Mouse (Mus musculus): ENCODE measurements around the gene BC030499. TPM values are rescaled to one million over a fixed set of nuclear protein-coding genes. Genes with fewer than 3 reads are reported as not detected.

BC030499 gene
- polyA plus RNA-seq, 1 experiment from 2014 or later: 0.34 TPM

DNA sequence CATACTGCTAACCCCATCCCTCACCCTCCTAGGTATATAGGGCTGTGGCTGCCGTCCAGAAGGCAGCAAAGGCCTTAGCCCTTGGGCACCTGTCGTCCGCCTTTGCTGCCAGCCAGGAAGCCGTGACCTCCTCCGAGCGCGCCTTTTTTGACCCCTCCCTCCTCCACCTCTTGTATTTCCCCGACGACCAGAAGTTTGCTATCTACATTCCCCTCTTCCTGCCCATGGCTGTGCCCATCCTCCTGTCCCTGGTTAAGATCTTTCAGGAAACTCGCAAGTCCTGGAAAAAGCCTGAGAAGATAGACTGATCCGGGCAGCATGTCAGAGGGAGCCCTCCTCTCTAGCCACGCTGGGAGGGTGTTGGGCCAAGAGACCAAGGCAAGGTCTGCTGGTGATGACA lies 51.1 kb downstream of the BC030499 start:
- no peaks in the 10 kb centered on the region for H3K27me3 ChIP-seq
- no peaks in the 10 kb centered on the region for H3K9me3 ChIP-seq (replicated peaks)
- no peak for ATAC-seq (ENCODE audit: low FRiP score)
- peaks cover 41% of the 10 kb centered on the region for H3K36me3 ChIP-seq
- no peak overlapping the region for H3K27ac ChIP-seq
- H3K4me1 ChIP-seq: peaks cover 28% of the 10 kb centered on the region
- no peak overlapping the region for H3K4me2 ChIP-seq (replicated peaks)
- 82% methylated on average over 12 of the region's 12 CpGs for WGBS
- H3K4me3 ChIP-seq: no peak overlapping the region
- H3K9ac ChIP-seq: no peak overlapping the region

DNA sequence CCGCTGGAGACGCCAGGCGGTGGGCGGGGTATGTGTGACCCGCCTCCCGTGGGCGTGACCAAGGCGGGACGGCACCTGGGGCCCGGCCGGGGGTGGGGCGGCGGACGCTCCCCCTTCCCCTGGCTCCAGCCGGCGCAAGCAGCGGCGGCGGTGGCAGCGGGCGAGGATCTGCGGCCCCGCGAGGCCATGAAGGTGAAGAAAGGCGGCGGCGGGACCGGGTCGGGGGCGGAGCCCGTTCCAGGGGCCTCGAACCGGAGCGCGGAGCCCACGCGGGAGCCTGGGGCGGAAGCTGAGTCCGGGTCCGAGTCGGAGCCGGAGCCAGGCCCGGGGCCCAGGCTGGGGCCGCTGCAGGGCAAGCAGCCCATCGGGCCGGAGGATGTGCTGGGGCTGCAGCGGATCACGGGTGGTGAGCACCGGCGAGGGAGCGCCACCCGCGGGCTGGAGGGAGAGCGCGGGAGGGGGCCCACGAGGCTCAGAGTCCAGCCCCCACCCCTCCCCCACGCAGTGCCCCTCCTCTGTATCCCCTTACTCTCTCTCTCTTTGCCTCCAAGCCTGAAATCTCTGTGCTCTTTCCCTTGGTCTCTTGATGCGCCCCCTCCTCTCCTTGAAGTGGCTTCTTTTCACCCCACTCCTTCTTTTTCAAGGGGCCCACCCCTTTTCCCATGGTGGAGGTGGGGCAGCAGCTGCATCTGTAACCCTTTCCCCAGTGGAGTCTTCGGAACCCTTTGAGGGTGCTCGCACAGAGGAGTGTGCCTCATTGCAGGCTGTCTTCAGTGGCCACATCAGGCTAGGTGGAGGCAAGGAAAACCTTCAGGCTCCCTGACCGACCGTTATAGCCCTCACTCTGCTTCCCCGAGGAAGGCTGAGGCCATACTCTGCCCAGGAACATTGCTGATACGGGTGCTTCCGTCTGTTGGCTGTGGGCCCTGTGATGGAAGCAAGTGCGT lies 53.0 kb downstream of the BC030499 start, which contains the start of gene Unc119:
TSS of gene Unc119 (plus strand) at position 102 of the 947 bp plus-strand sequence.
- peak; percentile 79 for ATAC-seq (ENCODE audit: low FRiP score)
- Histone ChIP-seq H3K9ac (peak within 1 kb of the TSS; percentile 94), H3K27me3 (no peaks in the 10 kb centered on the region), H3K9me3 (replicated peaks) (no peaks in the 10 kb centered on the region), H3K4me3 (peak within 1 kb of the TSS; percentile 89), H3K27ac (peak within 1 kb of the TSS; percentile 94), H3K36me3 (peaks cover 38% of the 10 kb centered on the region), H3K4me1 (peaks cover 36% of the 10 kb centered on the region), H3K4me2 (replicated peaks) (peak within 1 kb of the TSS; percentile 79)
- 2% methylated on average over 46 of the region's 66 CpGs for WGBS

DNA sequence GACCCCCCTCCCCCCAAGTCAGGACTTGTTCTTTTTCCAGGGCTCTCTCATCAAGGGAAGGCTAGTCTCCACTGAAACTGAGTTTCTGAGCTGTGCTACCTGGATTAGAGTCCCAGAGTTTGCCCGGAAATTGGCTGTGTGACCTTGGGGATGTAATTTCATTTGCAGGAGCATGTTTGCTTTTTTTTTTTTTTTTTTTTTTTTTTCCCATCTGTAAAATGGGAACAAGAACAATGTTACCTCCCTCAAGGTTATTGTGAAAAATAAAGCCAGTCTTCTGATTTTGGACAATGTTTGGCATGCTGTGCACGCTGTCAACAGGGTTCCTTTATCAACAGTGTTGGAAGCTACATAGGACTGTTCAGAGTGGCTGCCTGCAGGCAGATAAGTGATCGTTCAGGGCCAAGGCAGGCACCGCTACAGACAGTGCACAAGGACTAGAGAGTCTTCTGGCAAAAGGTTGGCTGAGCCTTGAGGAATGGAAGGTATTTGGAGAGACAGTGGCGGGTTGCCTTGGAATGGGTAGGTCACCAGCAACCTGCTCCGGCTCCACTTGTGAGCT lies 53.8 kb downstream of the BC030499 start:
- H3K27ac ChIP-seq: peak overlapping the region; percentile 94
- peak overlapping the region; percentile 94 for H3K9ac ChIP-seq
- no peaks in the 10 kb centered on the region for H3K27me3 ChIP-seq
- 83% methylated on average over 6 of the region's 6 CpGs for WGBS
- H3K4me3 ChIP-seq: peak overlapping the region; percentile 89
- peaks cover 36% of the 10 kb centered on the region for H3K4me1 ChIP-seq
- ATAC-seq (ENCODE audit: low FRiP score): no peak
- H3K36me3 ChIP-seq: peaks cover 38% of the 10 kb centered on the region
- H3K4me2 ChIP-seq (replicated peaks): peak overlapping the region; percentile 79
- no peaks in the 10 kb centered on the region for H3K9me3 ChIP-seq (replicated peaks)

DNA sequence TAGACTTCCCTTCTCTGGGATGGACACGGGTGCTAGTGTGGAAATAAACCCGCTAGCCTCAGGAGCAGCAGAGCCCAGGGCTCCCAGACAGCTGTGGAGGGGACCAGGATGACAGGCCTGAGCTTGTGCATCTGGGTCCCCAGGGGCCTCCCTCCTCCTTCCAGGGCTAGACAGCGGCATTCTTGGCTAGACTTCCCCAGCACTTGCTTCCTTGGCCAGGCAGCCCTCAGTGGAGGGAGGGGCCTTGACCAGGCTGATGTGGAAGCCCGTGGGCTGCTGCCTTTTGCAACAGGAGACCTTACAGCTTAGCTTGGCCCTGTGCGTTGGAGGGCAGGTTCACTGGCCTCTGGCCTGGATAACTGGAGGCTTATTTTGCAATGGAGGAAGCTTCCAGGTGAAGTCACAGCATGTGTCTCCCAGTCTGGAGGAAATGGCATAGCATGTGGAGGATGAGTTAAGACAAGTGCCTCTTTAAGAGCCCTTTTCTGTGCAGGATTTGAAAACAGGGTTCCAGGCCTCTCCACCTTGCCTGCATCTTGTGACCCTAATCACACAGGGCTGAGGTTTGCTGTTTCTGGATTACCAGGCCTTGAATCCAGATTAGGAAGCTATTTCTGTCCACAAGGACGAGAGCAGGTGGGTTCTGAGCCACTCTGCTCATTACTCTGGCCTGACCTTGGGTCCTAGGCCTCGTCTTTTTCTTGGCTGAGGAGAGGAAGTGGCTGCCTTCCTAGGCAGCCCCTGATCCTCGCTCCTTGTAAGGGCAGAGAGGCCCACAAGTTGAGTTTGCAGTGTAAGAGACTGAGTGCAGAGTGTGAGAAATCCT lies 54.5 kb downstream of the BC030499 start:
- Histone ChIP-seq H3K9ac (peak overlapping the region; percentile 29; the same call in 1 of the 2 replicates), H3K9me3 (replicated peaks) (no peaks in the 10 kb centered on the region), H3K4me2 (replicated peaks) (peak overlapping the region; percentile 79), H3K27me3 (no peaks in the 10 kb centered on the region), H3K4me1 (peaks cover 39% of the 10 kb centered on the region), H3K4me3 (0 out of 2 replicates have a peak overlapping the region, but pooled peaks have one; percentile 89), H3K36me3 (peaks cover 39% of the 10 kb centered on the region), H3K27ac (no peak overlapping the region)
- ATAC-seq (ENCODE audit: low FRiP score): no peak
- WGBS: 63% methylated on average over 8 of the region's 8 CpGs

DNA sequence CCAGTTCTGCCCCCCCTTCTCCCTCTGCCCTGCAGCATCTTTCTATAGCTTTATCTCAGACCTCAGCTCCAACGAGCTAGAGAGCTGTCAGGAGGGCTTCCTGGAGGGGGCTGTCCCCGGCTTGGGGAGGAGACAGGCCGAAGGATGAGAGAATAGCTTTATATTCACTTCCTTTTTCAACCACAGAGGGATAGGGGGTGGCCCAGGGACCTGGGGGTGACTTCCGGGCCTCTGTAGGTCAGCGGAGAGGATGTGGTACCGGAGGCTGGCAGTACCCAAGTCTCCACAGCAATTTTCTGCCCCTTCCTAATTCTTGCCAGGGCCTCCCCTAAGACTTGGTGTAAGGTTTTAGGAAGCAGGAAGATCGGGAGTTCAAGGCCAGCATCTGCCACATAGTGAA lies 55.2 kb downstream of the BC030499 start:
- H3K36me3 ChIP-seq: peaks cover 37% of the 10 kb centered on the region
- peaks cover 39% of the 10 kb centered on the region for H3K4me1 ChIP-seq
- no peak for ATAC-seq (ENCODE audit: low FRiP score)
- H3K27ac ChIP-seq: no peak overlapping the region
- H3K4me2 ChIP-seq (replicated peaks): no peak overlapping the region
- no peaks in the 10 kb centered on the region for H3K9me3 ChIP-seq (replicated peaks)
- 87% methylated on average over 7 of the region's 7 CpGs for WGBS
- no peaks in the 10 kb centered on the region for H3K27me3 ChIP-seq
- H3K4me3 ChIP-seq: no peak overlapping the region
- H3K9ac ChIP-seq: 0 out of 2 replicates have a peak overlapping the region, but pooled peaks have one; percentile 3

Other genes with a start within 250 kb of the BC030499 start
- 31.5 and 31.8 TPM in 2 replicates for gene Eral1, start 210.5 kb upstream of the BC030499 start, polyA plus RNA-seq (2016; fragmentation: Nextera tagmentation; extraction: Ambion mirVana)
- 24.3 and 28.0 TPM in 2 replicates for gene Fam222b, start 196.2 kb upstream of the BC030499 start, polyA plus RNA-seq (2016; fragmentation: Nextera tagmentation; extraction: Ambion mirVana)
- gene Traf4, start 125.3 kb upstream of the BC030499 start, polyA plus RNA-seq (2016; fragmentation: Nextera tagmentation; extraction: Ambion mirVana): 149 and 152 TPM in 2 replicates
- 10.7 and 12.9 TPM in 2 replicates for gene Nek8, start 114.2 kb upstream of the BC030499 start, polyA plus RNA-seq (2016; fragmentation: Nextera tagmentation; extraction: Ambion mirVana)
- 9.4 and 10.2 TPM in 2 replicates for gene Tlcd1, start 114.1 kb upstream of the BC030499 start, polyA plus RNA-seq (2016; fragmentation: Nextera tagmentation; extraction: Ambion mirVana)
- 894 and 983 TPM in 2 replicates for gene Rpl23a, start 107.3 kb upstream of the BC030499 start, polyA plus RNA-seq (2016; fragmentation: Nextera tagmentation; extraction: Ambion mirVana)
- 75.2 and 81.0 TPM in 2 replicates for gene Rab34, start 102.4 kb upstream of the BC030499 start, polyA plus RNA-seq (2016; fragmentation: Nextera tagmentation; extraction: Ambion mirVana)
- gene Proca1, start 97.4 kb upstream of the BC030499 start, polyA plus RNA-seq (2016; fragmentation: Nextera tagmentation; extraction: Ambion mirVana): 2.8 and 3.0 TPM in 2 replicates
- 55.2 and 58.0 TPM in 2 replicates for gene Sdf2, start 45.1 kb upstream of the BC030499 start, polyA plus RNA-seq (2016; fragmentation: Nextera tagmentation; extraction: Ambion mirVana)
- 39.9 and 44.1 TPM in 2 replicates for gene Supt6, start 44.9 kb upstream of the BC030499 start, polyA plus RNA-seq (2016; fragmentation: Nextera tagmentation; extraction: Ambion mirVana)
- gene 2610507B11Rik, start 29.1 kb upstream of the BC030499 start, polyA plus RNA-seq (2016; fragmentation: Nextera tagmentation; extraction: Ambion mirVana): 80.4 and 80.7 TPM in 2 replicates
- gene Spag5, start 10.7 kb downstream of the BC030499 start, polyA plus RNA-seq (2016; fragmentation: Nextera tagmentation; extraction: Ambion mirVana): 29.4 and 35.9 TPM in 2 replicates
- gene Aldoc, start 32.1 kb downstream of the BC030499 start, polyA plus RNA-seq (2016; fragmentation: Nextera tagmentation; extraction: Ambion mirVana): 16.8 and 20.1 TPM in 2 replicates
- 76.9 and 77.1 TPM in 2 replicates for gene Pigs, start 37.6 kb downstream of the BC030499 start, polyA plus RNA-seq (2016; fragmentation: Nextera tagmentation; extraction: Ambion mirVana)
- 86.0 and 92.7 TPM in 2 replicates for gene Unc119, start 52.6 kb downstream of the BC030499 start, polyA plus RNA-seq (2016; fragmentation: Nextera tagmentation; extraction: Ambion mirVana)
- not detected in 2 replicates for gene Foxn1, start 95.7 kb downstream of the BC030499 start, polyA plus RNA-seq (2016; fragmentation: Nextera tagmentation; extraction: Ambion mirVana)
- not detected in 2 replicates for gene Slc13a2, start 131.4 kb downstream of the BC030499 start, polyA plus RNA-seq (2016; fragmentation: Nextera tagmentation; extraction: Ambion mirVana)
- gene Slc46a1, start 174.9 kb downstream of the BC030499 start, polyA plus RNA-seq (2016; fragmentation: Nextera tagmentation; extraction: Ambion mirVana): 17.5 and 17.9 TPM in 2 replicates
- gene Sarm1, start 206.9 kb downstream of the BC030499 start, polyA plus RNA-seq (2016; fragmentation: Nextera tagmentation; extraction: Ambion mirVana): 33.7 and 35.7 TPM in 2 replicates
- gene Vtn, start 208.2 kb downstream of the BC030499 start, polyA plus RNA-seq (2016; fragmentation: Nextera tagmentation; extraction: Ambion mirVana): 118 and 156 TPM in 2 replicates
- not detected in 2 replicates for gene Sebox, start 212.6 kb downstream of the BC030499 start, polyA plus RNA-seq (2016; fragmentation: Nextera tagmentation; extraction: Ambion mirVana)
- 75.2 and 81.1 TPM in 2 replicates for gene Tmem199, start 221.3 kb downstream of the BC030499 start, polyA plus RNA-seq (2016; fragmentation: Nextera tagmentation; extraction: Ambion mirVana)
- gene Poldip2, start 221.4 kb downstream of the BC030499 start, polyA plus RNA-seq (2016; fragmentation: Nextera tagmentation; extraction: Ambion mirVana): 166 and 176 TPM in 2 replicates
- 59.8 and 61.4 TPM in 2 replicates for gene Tnfaip1, start 245.5 kb downstream of the BC030499 start, polyA plus RNA-seq (2016; fragmentation: Nextera tagmentation; extraction: Ambion mirVana)
- gene Ift20, start 245.5 kb downstream of the BC030499 start, polyA plus RNA-seq (2016; fragmentation: Nextera tagmentation; extraction: Ambion mirVana): 108 and 127 TPM in 2 replicates

Measured in hindbrain, embryonic 12.5 days (tissue).